ENCODE assay signal across 6 mouse cellular contexts in genomic region chr3:104813227-104813626, GRCm38 (mm10). TPM values are rescaled to one million over a fixed set of nuclear protein-coding genes. Genes with fewer than 3 reads are reported as not detected.
DNase-seq lines count a peak whose midpoint lies in the region; ATAC-seq and TF ChIP-seq lines count a peak whose summit lies in the region.
"Not testable (repeated sequence)": the region's sequence is repeated elsewhere in the genome, so short reads cannot be mapped to it uniquely, and the experiment has no call there.
"Had no signal": no experiment of that assay in that cellular context is flagged by ENCODE, and none has a peak within 500 bp of the region (broad histone marks: within the 10 kb centered on the region; RNA-seq: fewer than 3 reads in every experiment).

No protein-coding gene starts in this region.

- not testable (repeated sequence) for H3K9me3 ChIP-seq in E14TG2a.4 (ENCODE audit: low read length); ES-E14 (ENCODE audit: control insufficient read depth, insufficient read depth, low read depth, low read length); midbrain, embryonic 11.5 days (ENCODE audit: control insufficient read depth, low read length)

- H3K36me3 ChIP-seq in E14TG2a.4 (ENCODE audit: insufficient read depth, low read length), result peaks cover 12% of the 10 kb centered on the region; the same call in 1 of the 2 replicates
- H3K36me3 ChIP-seq in ES-E14 (ENCODE audit: control insufficient read depth, insufficient read depth, low read length, poor library complexity, severe bottlenecking); midbrain, embryonic 11.5 days (ENCODE audit: control insufficient read depth, insufficient read depth, low read length): not testable (repeated sequence)

- H3K4me2 ChIP-seq in midbrain, embryonic 11.5 days, result not testable (repeated sequence)

- not testable (repeated sequence) for H3K27me3 ChIP-seq in E14TG2a.4 (ENCODE audit: insufficient read depth, low read length); midbrain, embryonic 11.5 days (ENCODE audit: control insufficient read depth, insufficient read depth, low read length)

- H3K27ac ChIP-seq in ES-E14 (ENCODE audit: insufficient read depth, low read depth, low read length, poor library complexity, severe bottlenecking), result peak overlapping the region; percentile 47; the same call in 1 of the 2 replicates
- H3K27ac ChIP-seq in midbrain, embryonic 11.5 days (ENCODE audit: low read depth, low read length), result not testable (repeated sequence)

- H3K4me3 ChIP-seq in E14TG2a.4 (replicated peaks; ENCODE audit: low read length), result peak overlapping the region; percentile 93
- H3K4me3 ChIP-seq in ES-E14 (ENCODE audit: insufficient read depth in 1 of 2, low read depth in 1 of 2, low read length in 2 of 2, poor library complexity in 1 of 2, severe bottlenecking in 1 of 2); midbrain, embryonic 11.5 days (ENCODE audit: low read depth, low read length): not testable (repeated sequence)

- 88% methylated on average over 7 of the region's 7 CpGs for WGBS in midbrain, embryonic 11.5 days

- DNase-seq in 3T3-L1 (ENCODE audit: low read depth, low spot score), result peak; percentile 44
- DNase-seq in ES-E14 (ENCODE audit: low read depth, low spot score), result not testable (repeated sequence)
- DNase-seq in heart, adult 11 months, result peak; percentile 33
- DNase-seq in midbrain, embryonic 11.5 days (ENCODE audit: low spot score, missing footprints), result peak; percentile 4

- ATAC-seq in midbrain, embryonic 11.5 days (ENCODE audit: low FRiP score), result not testable (repeated sequence)

- H3K4me1 ChIP-seq in E14TG2a.4 (replicated peaks; ENCODE audit: low read depth, low read length) (peaks cover 57% of the 10 kb centered on the region), ES-E14 (ENCODE audit: control insufficient read depth in 2 of 2, insufficient read depth in 2 of 2, low read length in 2 of 2, poor library complexity in 1 of 2) (peaks cover 13 to 21% of the 10 kb centered on the region in 2 experiments; a peak in 3 of 4 replicates)
- not testable (repeated sequence) for H3K4me1 ChIP-seq in midbrain, embryonic 11.5 days (ENCODE audit: control insufficient read depth, insufficient read depth, low read length)

- H3K9ac ChIP-seq in ES-E14 (ENCODE audit: insufficient read depth, low read depth, low read length, poor library complexity, severe bottlenecking), result peak overlapping the region; percentile 59; the same call in 1 of the 2 replicates
- not testable (repeated sequence) for H3K9ac ChIP-seq in midbrain, embryonic 11.5 days (ENCODE audit: low read length)

- in situ Hi-C loops in ES-E14 (cut with MboI; ENCODE audit: low sequenced_read_pairs in 2 of 2, unreplicated experiment in 2 of 2), result not testable (repeated sequence)

- not testable (repeated sequence) for TF ChIP-seq CTCF in E14TG2a.4 (conservative IDR thresholded peaks at IDR 0.05; ENCODE audit: low read length)

TF ChIP-seq in ES-E14, 5 proteins besides CTCF, POLR2A, EP300 and RAD21:
- peak; percentile 73 for TF ChIP-seq ZNF384 (IDR thresholded peaks at IDR 0.05; ENCODE audit: low read depth, low read length)

RNA-seq across cellular contexts. Expression of gene Mov10, which starts 5.1 kb away (rescaled TPM):
- total RNA-seq in ES-E14 (2012; rRNA removed), result 37.5 and 55.5 TPM in 2 replicates
- polyA plus RNA-seq in midbrain, embryonic 11.5 days (2014; fragmentation: Nextera tagmentation; extraction: Ambion mirVana), result 9.5 and 9.9 TPM in 2 replicates

RNA-seq across cellular contexts. Expression of gene Rhoc, which starts 25.1 kb away (rescaled TPM):
- 70.9 and 99.9 TPM in 2 replicates for total RNA-seq in ES-E14 (2012; rRNA removed)
- polyA plus RNA-seq in midbrain, embryonic 11.5 days (2014; fragmentation: Nextera tagmentation; extraction: Ambion mirVana), result 78.2 and 82.0 TPM in 2 replicates
- total RNA-seq: MEL had no signal

RNA-seq across cellular contexts. Expression of gene Fam19a3, which starts 31.6 kb away (rescaled TPM):
- 0.13 and 0.16 TPM in 2 replicates for total RNA-seq in ES-E14 (2012; rRNA removed)
- not detected in 2 replicates for polyA plus RNA-seq in midbrain, embryonic 11.5 days (2014; fragmentation: Nextera tagmentation; extraction: Ambion mirVana)
- total RNA-seq: MEL had no signal

RNA-seq across cellular contexts. Expression of gene Ppm1j, which starts 32.4 kb away (rescaled TPM):
- total RNA-seq in ES-E14 (2012; rRNA removed), result 25.7 and 49.6 TPM in 2 replicates
- 0.44 and 0.97 TPM in 2 replicates for polyA plus RNA-seq in midbrain, embryonic 11.5 days (2014; fragmentation: Nextera tagmentation; extraction: Ambion mirVana)

RNA-seq across cellular contexts. Expression of gene St7l, which starts 50.6 kb away (rescaled TPM):
- total RNA-seq in ES-E14 (2012; rRNA removed), result 14.3 and 16.1 TPM in 2 replicates
- 36.3 and 40.3 TPM in 2 replicates for polyA plus RNA-seq in midbrain, embryonic 11.5 days (2014; fragmentation: Nextera tagmentation; extraction: Ambion mirVana)
